Mouse (Mus musculus): ENCODE measurements at regions not wholly inside any gene's neighbourhood (a gene's known extent, or its start where the extent isn't known, plus 50 kb on each side); places are given as distances from the start of the nearest gene placed in this dataset.

DNA sequence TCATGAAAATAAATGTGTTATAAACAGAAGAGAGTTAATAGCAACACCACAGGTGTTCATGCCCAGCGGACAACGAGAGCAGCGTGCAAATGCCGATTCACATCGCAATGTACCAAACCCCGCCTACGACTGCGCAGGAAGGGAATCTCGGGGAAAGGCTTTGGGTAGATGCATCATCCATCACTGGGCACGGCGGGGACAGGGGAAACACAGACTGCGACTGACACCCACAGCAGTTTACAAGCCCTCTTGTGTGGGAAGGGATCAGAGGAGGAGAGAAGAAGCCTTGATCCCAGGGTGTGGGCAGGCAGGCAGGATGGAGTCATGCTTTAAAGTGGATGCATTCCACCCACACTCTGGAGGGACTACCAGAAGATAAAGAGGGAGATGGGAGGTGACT is 157.0 kb upstream of the Sfswap start:
- ATAC-seq (replicated peaks; ENCODE audit: low FRiP score, poor library complexity, severe bottlenecking) = no peak

DNA sequence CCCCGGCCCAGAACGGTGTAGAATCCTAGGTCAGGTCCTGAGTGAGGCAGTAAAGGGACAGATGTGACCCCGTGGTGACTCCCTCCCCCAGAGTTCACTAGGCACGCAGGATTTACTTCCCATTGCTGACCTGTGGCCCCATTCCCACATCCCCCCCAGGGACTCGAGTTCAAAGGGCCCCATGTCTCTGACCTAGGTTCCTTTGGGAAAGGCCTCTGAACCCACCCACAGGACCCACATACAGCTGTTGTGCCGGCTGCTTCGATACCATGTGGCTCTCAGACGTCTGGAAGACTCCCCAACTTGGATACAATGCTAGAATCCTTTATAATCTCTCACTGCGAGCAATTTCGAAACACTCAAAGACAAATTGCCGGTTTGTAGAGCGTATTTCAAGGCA is 151.0 kb upstream of the Sfswap start:
- no peak for ATAC-seq (replicated peaks; ENCODE audit: low FRiP score, poor library complexity, severe bottlenecking)

DNA sequence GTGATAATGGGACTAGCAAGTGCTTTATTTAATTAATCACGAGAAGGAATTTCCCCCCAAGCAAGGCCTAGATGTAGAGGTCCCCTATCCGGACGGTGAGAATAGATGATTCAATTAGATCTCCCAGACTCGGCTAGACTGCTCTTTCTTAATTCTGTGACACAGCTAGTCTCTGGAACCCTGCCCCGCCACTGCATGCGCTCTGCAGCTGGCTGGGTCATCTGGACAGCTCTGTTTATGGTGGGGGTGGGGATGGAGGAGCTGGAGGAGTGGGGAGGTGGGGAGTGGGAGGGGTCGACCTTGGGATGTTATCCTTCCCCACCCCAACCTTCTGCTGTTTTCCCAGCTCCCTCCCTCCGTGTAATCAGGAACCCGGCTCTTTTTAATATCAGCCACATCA is 147.5 kb upstream of the Sfswap start:
- no peak for ATAC-seq (replicated peaks; ENCODE audit: low FRiP score, poor library complexity, severe bottlenecking)

DNA sequence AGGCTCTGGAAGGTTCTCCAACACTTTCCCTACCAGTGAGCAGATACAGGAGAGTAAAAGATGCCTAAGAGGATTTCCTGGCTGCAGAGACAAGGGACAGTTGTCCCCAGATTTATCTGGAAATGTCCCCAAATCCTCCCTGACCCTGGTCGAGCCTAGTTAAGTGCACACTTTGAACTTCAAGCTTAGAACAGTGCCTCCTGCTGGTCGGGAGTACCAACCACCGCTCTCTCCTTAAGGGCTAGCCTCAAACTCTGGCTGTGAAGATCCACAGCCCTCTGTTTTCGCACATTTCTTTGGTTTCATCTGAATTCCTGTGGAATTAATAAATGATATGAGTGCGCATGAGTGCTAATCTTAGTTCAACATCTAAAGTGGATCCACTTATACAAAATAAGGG is 146.1 kb upstream of the Sfswap start:
- ATAC-seq (replicated peaks; ENCODE audit: low FRiP score, poor library complexity, severe bottlenecking) = no peak

DNA sequence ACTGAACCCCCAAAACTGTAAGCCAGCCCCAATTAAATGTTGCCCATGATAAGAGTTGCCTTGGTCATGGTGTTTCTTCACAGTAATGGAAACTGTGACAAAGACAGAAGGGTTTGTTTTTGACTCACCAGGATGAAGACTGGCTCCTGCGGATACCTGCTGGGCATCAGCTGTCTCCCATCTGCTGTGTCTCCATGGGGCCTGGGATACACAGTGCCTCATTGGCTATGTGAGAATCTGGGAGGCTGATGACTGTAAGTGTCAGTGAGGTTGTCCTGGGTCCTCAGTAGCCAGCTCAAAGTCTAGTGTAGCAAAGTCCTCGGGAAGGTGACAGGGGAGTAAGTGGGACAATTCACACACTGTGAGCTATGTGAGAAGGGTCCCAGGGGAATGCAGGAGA is 139.5 kb upstream of the Sfswap start:
- ATAC-seq (replicated peaks; ENCODE audit: low FRiP score, poor library complexity, severe bottlenecking) = no peak

DNA sequence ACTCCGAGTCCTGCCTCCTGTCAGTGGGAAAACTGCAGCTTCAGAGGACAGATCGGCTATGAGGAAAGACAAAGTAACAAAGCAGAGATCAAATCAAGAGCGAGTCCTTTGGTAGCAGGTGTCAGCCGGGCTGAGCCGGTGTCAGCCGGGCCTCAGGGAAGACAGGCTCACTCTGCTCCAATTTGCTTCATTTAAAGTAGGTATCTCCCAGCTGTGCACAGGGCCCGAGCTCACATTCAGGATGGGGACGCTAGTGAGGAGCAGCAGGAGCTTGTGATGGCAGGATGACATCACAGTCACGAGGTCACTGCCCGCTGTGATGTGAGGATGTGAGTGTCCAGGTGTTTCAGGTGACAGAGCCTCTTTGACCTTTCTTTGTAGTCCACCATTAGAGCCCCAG is 137.8 kb upstream of the Sfswap start:
- no peak for ATAC-seq (replicated peaks; ENCODE audit: low FRiP score, poor library complexity, severe bottlenecking)

DNA sequence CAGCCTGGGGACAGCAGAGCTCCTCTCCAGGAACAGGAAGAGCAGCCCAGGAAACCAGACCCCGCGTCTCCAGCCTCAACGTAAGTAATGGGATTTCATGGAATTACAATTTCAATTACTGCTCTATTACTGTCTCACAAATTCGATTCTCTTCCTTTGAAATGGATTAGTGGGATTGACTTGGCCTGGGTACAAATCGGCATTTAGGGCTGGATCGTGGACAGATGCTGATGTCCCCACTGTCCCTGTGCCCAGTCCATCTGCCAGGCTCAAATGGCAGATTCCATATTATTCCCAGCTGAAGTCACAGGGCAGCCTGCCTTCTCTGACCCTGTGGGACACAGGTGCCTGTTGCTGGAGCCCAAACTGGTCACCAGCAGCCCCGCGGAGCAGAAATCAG is 136.0 kb upstream of the Sfswap start:
- no peak for ATAC-seq (replicated peaks; ENCODE audit: low FRiP score, poor library complexity, severe bottlenecking)

DNA sequence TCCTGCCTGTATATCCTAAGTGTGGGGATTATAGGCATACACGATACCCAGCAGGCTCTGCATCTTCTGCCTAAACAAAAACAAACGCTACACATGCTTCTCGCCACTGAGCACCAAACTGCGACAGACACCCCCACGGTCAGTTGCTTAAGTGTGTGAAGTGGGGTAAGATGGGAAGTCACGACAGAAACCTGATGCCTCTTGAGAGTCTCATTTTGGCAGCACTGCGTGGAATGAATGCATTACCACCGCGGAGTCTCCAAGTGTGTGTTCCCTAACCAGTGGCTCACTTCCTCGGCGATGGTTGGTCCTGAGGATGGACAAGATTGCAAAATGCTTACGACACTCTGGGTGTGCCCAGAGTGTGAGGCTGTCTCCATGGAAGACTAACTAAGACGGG is 133.8 kb upstream of the Sfswap start:
- no peak for ATAC-seq (replicated peaks; ENCODE audit: low FRiP score, poor library complexity, severe bottlenecking)

DNA sequence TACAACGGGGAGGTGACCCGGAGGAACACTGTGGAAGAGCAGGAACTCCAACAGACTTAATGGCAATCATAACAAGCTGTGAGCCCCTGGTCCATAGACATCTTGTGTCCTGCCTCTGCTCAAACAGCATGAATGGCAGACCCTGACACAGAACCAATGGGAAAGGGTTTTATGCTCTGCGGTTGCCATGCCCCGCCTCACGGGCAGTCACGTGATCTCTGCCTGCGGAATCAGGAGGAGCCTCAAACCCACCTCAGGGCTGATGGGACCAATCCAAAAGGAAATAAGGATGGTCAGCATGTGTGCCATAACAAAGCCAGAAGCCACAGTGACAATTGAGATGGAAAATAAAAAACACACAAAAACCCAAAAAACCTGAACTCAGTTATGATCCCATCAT is 120.2 kb upstream of the Sfswap start:
- no peak for ATAC-seq (replicated peaks; ENCODE audit: low FRiP score, poor library complexity, severe bottlenecking)

DNA sequence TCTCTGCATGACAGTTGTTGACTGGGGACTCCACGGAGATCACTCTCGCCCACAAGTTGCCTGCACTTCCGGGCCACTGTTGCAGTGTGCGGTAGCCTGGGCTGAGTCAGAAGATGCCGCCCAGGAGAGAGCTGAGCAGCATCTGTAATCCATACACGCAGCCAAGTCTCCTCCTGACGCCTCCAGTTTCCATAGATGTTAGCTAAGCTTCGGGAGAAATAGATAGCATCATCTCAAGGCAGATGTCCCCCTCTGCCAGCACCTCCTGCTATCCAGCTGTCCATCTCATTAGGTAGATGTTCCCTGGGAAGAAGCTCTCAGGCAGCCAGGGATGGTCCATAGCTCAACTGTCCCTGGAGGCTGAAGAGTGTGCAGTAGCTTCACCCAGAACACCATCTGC is 116.0 kb upstream of the Sfswap start:
- ATAC-seq (replicated peaks; ENCODE audit: low FRiP score, poor library complexity, severe bottlenecking) = no peak

DNA sequence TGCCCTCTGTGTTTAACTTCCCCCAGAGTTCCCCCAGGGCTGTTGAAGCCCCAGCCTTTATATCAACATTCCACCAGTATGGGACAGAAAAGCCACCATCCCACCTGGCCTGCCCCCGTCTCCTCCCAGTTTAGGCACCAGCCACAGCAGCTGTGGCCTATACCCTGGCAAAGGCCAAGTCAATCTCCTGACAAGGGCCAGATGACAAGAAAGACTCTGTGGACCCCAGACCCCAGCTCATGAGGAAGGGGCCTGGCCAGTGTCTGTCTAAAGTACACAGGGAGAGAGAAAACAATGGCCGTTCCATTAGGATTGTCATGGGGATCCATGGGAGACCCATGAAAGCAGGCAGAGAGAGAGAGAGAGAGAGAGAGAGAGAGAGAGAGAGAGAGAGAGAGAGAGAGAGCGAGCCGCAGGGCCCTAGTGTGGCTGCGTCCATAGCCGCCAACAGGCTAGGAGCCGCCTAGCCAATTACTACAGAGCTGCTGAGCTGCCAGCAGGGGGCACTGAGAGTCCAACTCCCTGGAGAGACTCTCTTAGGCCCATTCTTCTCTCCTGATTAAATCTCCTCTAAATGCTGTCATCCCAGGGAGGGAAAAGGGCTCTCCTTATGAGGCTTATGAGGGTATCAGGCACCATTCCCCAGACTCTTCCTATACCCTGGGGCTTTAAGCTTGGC is 114.9 kb upstream of the Sfswap start:
- ATAC-seq (replicated peaks; ENCODE audit: low FRiP score, poor library complexity, severe bottlenecking) = peak; percentile 67; the same call in 1 of the 2 replicates

DNA sequence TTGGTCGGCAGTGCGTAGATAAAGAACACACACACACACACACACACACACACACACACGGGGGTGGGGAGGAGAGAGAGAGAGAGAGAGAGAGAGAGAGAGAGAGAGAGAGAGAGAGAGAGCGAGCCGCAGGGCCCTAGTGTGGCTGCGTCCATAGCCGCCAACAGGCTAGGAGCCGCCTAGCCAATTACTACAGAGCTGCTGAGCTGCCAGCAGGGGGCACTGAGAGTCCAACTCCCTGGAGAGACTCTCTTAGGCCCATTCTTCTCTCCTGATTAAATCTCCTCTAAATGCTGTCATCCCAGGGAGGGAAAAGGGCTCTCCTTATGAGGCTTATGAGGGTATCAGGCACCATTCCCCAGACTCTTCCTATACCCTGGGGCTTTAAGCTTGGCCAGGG is 114.3 kb upstream of the Sfswap start:
- ATAC-seq (replicated peaks; ENCODE audit: low FRiP score, poor library complexity, severe bottlenecking) = peak; percentile 57; the same call in 1 of the 2 replicates

DNA sequence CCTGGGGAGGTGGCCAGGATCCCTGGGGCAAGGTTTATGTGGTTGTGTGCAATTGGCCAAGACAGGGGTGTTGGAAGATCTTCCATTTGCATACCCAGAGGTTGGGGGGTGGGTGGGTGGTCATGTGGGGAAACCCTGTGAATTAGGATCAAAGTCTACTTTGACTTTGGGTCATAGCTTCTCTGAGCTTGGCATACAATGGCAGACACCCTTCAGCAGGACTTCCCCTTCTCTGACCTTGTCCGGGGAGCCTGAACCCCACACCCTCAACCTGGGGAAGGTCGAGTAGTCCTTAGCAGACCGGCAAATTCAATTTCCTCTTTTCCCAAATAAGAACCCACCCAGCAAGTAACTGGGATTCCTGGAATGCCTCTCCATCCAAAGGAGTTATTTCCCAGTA is 113.7 kb upstream of the Sfswap start:
- no peak for ATAC-seq (replicated peaks; ENCODE audit: low FRiP score, poor library complexity, severe bottlenecking)

DNA sequence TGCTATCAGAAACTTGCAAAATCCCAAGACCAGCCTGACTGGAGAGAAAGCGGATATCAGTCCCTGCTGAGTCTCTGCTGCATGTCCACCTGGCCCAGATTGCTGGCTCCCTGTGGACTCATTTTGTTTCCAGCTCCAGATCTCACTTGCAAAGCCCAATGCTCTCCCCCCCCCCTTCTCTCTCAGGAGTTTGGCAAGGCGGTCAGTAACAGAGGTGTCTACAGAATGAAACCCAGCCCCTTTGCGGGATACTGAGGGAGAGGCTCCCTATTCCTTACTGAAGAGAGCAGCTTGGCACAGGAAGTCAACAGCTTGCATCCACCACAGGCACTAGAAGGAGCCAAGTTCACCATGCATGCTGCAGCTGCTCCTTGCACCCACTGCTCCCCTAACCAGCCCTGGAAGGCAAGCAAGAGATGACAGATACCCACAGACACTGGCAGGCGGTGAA is 110.1 kb upstream of the Sfswap start:
- ATAC-seq (replicated peaks; ENCODE audit: low FRiP score, poor library complexity, severe bottlenecking) = no peak

DNA sequence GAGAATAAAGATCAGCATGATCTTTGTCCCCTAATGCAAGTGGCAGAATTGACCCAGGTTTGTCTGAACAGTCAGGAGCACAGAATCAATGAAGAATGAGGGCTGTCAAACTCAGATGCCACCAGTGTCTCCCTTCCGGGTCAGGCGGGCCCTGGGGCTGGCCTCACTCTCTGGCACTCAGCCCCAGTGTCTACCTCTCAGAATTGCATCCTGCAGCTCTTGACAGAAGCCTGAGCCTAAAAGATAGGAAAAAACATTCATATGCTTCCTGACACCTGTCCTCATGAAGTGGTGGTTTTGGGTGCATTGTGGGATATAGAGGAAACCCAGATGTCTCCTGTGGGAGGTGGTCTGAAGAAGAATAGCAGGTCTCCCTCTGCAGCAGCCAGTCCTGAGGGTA is 107.9 kb upstream of the Sfswap start:
- ATAC-seq (replicated peaks; ENCODE audit: low FRiP score, poor library complexity, severe bottlenecking) = no peak

DNA sequence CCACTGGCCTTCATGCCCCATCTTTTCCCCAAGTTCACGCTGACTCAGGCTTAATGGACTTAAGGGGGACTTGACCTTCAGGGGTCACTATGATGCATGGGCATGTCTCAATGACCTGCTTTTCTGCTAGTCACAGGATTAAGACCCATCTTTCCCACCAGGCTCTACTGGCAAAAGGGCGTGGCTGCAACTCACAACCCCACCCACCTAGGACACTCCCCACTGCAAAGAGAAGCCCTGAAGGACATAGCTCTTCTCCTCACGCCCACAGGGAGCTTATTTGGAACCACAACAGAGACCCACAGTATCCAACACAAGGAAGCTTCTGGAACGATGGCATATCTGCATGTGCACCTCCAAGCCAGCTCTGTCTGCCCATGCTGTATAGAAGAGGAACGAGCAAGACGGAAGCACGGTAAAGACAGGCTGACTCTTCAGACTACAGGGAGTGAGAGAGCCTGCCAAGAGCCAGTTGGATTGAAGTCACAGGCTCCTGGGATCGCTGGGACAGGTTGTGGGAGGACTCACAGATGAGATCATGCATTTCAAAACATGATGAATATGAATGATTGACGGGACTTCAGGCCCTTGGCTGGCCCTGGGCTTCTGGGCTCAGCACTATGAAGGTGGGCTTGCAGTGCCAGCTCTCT is 107.3 kb upstream of the Sfswap start:
- ATAC-seq (replicated peaks; ENCODE audit: low FRiP score, poor library complexity, severe bottlenecking) = no peak

DNA sequence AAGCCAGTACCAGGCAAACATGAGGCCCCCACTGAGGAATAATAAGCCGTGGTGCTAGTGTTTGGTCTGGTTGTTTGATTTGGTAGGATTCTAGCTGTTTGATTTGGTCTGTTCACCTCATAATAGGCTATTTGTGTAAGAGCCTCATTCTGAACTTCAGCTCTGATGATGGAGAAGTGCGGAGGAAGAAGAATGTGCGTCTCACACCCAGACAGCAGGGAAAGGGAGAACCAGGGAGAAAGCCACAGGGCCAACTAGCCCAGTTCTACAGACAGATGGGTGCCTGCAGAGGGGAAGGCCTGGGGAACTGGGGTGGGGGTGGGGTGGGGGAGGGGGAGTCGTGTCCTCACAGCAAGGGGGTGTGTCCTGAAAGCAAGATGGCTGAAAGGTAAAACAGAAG is 106.6 kb upstream of the Sfswap start:
- ATAC-seq (replicated peaks; ENCODE audit: low FRiP score, poor library complexity, severe bottlenecking) = no peak

DNA sequence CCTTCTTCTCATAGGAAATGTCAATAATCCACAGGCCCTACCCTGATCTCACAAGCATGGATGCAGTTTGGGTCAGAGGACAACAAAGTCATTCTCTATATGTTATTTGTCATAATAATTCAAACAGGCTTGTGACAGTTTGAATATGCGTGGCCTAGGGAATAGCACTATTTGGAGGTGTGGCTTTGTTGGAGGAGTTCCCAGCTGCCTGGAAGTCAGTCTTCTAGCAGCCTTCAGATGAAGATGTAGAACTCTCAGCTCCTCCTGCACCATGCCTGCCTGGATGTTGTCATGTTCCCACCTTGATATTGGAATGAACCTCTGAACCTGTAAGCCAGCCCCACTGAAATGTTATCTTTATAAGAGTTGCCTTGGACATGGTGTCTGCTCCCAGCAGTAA is 103.7 kb upstream of the Sfswap start:
- no peak for ATAC-seq (replicated peaks; ENCODE audit: low FRiP score, poor library complexity, severe bottlenecking)

DNA sequence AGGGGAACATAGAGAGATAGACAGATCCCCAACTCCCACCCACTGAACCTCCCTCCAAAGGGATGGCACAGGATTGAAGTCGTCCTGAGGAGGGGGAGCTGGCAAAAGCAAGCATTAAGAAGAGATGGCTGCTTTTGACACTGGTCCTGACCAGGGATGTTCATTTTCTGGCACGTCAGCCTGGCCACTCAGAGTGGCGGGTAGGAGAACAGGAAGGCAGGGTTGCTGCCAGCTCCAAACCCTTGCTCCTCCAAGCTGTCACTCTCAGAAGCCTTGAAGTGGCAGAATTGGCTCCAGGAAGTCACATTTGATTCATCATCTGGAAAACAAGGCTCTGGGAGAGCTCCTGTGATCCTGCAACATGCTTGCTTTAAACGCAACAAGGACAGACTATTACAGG is 94.8 kb upstream of the Sfswap start:
- no peak for ATAC-seq (replicated peaks; ENCODE audit: low FRiP score, poor library complexity, severe bottlenecking)

DNA sequence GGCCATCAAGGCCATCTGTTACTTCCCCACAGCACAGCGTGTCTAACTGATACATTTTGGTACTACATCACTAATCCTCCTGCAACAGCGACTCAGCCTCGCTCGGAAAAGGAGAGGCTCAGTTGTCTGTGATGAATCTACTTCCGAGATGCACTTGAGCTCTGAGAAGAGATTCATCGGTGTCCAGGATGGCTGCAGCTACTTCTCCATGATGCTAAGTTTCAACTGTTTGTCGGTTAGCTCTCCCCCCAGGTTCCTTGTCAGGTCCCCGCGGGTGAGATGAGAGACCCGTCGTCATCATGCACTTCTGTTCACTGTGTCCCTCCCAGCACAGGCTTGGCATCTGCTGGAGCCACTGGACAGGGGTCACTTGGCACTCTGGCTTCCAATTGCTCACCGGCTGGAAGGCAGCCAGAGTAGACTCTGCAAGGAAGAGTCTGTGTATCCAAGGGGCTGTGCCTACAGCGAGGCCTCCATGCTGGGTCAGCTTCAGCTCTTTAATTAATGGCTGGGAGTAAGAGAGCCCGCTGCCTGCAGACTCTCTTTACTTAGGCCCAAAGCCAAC is 91.5 kb upstream of the Sfswap start:
- ATAC-seq (replicated peaks; ENCODE audit: low FRiP score, poor library complexity, severe bottlenecking) = no peak

DNA sequence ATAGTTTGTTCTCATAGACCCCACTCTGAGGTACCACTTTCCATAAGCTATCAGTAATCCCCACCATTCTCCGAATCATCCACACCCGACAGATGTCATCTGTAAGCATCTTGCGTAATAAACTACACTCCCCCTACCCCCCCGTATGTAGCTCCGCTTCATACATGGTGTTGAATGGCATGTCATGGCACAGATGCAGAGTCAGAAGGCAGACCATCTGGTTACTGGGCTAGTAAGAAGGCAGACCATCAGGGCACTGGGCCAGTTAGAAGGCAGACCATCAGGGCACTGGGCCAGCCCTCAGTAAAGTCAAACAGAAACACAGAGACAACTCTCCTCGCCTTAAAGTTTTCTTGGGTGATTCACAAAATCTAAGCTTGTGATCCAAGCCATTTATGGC is 88.9 kb upstream of the Sfswap start:
- no peak for ATAC-seq (replicated peaks; ENCODE audit: low FRiP score, poor library complexity, severe bottlenecking)

Measured in erythroid progenitor cell, adult 5-6 weeks (primary cell).